Mouse (Mus musculus): ENCODE data around the gene Adamts15.

Gene Adamts15

DNA sequence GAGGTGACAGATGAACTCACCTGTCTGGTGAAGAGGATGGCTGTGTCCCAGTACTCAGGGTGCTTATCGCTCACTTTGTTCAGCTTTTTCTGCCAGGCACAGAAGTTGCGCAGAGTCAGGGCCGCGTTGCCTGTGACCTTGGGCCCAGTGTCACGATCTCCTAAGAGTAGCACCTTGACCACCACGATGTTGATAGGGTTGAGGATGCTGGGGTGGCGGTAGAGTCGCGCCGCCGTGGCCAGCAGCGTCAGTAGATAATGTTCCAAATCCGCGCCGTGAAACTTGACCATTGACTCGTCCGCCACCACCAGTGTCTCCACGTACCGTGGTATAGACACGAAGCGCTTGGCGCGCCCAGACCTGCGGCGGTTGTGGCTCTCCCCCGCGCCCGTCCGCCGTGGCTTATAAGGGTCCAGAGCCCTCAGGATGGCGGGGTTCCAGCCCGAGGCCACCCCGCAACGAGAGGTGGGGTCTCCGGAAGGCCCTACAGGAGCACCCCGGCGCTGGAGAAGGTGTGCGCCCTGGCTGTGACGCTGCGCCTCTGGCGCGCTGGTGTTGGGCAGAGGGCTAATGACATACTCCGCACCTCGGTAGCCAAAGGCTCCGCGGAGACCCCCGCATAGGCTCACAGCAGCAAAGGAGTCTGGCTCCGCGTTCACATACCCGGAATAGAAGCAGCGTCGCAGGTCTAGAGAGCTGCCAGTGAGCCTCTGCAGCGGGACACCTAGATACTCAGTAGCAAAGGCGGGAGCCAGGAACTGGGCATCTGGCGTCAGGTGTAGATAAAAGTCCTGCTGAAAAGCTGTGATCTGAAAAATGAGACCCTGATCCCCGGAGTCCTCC, 770 bp downstream of the Adamts15 start:
- DNase-seq (ENCODE audit: low read depth in 1 of 2, low spot score in 2 of 2), result no peak

DNA sequence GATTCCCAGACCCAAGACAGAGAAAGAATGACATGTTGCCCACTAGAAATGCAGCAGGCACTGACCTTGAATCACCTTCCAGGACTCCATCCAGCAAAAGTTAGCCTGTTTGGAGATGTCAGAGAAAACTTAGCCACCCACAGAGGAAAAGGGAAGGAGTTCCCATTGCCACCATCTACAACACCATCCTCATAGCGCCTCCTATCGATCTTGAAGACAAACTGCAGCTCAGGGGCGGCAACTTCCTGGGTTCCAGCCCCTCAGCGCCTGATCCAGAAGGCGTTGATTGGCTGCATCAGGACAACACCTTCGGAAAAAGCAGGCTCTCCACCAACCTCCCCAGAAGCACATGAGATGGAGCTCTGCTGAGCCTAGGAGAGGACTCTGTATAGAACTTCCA, 1.5 kb downstream of the Adamts15 start:
- DNase-seq (ENCODE audit: low read depth in 1 of 2, low spot score in 2 of 2), result no peak

DNA sequence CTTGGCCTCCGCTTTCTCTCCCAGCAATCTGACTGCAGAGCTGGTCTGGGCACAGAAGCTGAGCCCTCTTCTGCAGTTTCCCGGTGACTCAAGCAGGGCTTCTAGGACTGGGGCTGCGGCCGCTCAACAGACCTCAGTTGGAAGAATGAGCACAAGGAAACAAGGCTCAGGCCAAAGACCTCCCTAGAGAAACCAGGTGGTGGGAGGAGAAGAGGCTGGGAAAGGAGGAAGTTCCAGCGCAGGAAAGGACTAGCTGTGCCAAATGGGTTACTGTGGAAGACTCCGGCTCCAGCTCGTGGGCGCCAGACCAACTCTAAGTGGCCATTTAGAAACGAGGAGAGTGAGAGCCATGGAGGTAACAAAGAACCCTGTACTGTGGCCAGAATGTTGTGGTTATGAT, 2.6 kb downstream of the Adamts15 start:
- no peak for DNase-seq (ENCODE audit: low read depth in 1 of 2, low spot score in 2 of 2)

DNA sequence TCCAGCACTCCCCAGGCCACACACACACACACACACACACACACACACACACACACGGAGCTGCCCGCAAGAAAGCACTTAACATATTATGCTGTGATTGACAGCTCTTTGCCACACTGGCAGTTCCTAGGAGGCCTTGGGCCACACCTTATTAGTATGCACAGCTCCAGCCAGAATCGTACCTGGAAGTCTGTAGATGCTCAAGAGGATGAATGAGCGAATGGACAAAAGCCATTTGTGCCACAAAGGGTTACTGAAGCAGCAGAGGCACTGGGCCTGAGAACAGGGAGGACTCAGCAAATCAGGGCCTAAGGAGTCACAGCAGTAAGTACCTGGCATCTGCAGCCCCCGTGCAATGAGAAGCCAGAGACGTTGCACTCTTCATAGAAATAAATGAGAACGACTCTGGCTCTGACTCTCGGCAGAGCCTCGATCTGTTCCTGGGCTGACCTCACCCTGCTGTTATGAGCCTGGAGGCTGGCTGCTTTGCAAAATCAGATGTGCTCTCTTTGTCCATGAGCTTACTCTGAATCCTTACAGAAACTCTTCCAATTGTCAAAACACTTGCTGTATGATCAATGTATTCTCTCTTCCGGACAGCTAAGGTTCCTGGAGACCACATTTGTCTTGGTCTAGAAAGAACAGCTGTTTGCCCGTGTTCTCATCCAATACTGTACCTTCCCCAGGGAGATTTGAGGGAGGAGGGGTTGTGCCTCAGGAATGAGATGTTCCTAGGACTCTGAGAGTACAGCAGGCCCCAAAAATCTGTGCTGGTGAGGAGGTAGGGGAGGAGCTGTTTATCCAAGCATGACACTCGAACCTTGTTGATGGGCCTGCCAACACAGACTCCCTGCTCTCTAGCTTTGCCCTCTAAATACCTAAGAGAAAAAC, 3.5 kb downstream of the Adamts15 start:
- no peak for DNase-seq (ENCODE audit: low read depth in 1 of 2, low spot score in 2 of 2)

DNA sequence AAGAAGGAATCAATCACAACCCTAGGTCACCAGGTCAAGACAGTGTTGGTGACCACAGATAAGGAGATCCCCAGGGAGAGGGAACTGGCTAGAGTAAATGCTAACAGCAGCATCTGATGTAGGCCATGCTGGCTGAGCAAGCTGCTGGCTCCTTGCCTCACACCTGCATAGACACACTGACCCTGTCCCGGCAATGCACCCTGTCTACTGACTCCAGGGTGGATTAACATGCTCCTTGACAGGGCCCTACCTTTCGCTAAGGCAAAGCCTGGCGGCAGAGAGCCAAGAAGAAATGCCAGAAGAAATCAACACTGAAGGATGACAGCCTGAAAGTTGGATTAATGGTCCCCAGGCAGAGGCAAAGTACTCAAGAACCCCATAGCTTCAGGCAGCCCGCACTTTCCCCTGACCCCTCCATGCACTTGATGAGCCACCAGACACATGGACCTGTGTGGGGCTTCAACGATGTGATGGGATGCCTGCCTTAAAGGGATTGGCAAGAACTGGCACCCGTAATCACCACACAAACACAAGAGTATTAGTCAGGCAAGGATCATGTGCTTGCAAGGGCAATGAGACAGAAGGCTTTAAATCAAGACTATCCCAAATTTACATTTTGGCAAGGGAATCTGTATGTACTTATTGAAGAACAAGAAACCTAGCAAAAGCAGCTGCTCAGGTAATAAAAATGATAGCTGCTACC, 5.8 kb downstream of the Adamts15 start:
- DNase-seq (ENCODE audit: low read depth in 1 of 2, low spot score in 2 of 2), result no peak

DNA sequence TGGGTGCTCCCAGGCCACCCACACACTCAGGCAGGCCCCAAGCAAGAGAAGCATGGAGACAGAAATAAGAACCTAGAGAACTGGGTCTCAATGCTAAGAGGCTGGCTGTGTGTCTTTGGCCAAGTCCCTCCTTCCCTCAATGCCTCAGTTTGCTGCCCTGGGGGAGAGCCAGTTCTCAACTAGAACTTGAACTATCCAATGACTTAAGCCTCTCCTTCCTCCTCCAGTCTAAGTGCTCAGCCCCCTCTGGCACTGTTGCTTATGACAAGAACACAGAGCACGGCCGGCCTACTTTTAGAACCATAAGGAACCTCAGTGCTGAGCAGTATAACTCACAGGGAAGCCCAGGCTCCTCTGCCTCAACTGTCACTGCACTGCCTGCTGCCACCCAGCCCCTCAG, 8.0 kb downstream of the Adamts15 start:
- DNase-seq (ENCODE audit: low read depth in 1 of 2, low spot score in 2 of 2), result no peak

DNA sequence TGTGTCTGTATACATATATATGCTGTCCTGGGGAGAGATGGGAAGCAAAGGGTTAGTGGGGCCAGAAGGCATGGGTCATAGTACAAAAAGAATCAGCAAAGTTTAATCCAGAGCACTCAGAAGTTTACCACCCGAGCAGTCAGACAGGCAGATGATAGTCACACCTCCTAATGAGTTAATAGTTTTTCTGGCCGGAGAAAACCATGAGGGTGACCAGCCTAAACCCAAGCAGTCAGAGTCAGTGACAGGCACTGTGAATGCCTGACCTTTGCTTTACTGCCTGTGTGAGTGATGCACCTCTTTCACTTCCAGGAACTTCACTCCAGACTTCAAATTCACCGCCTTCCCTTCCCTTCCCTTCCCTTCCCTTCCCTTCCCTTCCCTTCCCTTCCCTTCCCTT, 8.8 kb downstream of the Adamts15 start:
- no peak for DNase-seq (ENCODE audit: low read depth in 1 of 2, low spot score in 2 of 2)

DNA sequence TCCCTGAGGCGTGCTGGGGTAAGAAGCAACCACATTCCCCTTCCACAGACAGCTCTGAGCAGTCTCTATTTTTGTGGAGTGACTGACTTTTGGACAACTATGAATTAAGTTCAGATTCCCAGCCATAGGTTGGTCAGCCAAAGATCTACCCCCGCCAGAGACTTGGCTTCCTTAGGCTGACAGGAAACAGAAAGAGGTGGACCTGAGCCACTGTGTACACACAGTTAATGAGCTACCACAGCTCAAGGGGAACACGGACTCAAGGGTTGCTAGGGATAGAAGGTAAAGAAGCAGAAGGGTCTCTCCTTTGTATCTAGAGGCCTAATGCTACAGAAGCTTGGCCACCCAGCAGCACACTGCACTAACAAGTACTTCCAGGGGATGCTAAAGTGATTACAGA, 10.1 kb downstream of the Adamts15 start:
- no peak for DNase-seq (ENCODE audit: low read depth in 1 of 2, low spot score in 2 of 2)

DNA sequence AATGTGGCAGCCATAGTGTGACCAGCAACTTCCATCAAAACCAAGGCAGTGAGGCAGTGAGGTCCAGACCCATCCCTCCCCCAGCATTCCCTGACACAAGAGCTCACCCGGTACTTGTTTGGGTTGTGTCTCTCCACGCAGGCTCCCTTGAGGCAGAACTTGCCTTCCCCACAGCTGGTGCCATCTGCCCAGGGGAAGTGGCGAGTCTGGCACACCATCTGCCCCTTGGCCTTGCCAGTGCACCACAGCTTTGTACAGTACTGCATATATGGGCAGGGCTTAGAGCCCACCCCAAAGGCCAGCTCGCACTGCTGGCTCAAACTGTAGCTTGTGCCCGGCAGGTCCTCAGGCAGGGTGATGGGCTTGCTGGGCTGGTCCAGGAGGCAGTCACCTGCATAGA, 11.8 kb downstream of the Adamts15 start:
- DNase-seq (ENCODE audit: low read depth in 1 of 2, low spot score in 2 of 2), result no peak

DNA sequence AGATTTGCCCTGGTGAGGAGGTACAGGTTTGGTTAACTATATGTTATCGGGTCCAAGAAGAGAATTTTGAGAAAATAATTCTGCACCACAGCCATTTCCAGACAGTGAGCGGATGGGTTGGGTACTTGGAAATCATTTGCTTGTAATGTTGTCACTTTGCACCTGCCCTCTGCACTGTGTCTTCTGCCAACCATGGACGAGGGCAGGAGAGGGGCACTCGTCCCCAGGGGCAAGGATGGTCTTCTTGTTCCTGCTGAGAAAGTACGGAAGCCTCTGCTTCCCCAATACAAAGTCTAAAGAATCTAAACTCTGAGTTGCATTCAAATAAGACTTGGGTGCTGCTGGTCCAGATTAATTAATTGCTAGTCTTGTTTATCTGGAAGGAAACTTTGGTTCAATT, 13.3 kb downstream of the Adamts15 start:
- no peak for DNase-seq (ENCODE audit: low read depth in 1 of 2, low spot score in 2 of 2)

DNA sequence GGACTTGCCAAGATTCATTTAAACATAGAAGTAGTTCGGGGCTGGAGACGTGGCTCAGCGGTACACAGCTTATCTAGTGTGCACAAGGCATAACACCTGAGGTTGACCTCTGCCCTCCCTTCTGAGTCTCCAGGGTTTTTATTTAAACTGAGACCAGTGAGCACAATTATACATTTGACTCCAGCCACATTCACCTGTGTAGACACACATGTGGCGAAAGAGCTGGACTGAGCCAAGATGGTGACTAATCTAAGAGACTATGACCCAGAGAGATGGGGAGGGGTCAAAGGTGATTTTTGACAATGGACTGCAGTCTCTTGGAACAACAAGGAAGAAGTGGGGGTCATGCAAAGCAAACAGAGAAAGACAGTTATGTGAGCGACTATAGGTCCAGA, 14.0 kb downstream of the Adamts15 start:
- DNase-seq (ENCODE audit: low read depth in 1 of 2, low spot score in 2 of 2), result no peak

DNA sequence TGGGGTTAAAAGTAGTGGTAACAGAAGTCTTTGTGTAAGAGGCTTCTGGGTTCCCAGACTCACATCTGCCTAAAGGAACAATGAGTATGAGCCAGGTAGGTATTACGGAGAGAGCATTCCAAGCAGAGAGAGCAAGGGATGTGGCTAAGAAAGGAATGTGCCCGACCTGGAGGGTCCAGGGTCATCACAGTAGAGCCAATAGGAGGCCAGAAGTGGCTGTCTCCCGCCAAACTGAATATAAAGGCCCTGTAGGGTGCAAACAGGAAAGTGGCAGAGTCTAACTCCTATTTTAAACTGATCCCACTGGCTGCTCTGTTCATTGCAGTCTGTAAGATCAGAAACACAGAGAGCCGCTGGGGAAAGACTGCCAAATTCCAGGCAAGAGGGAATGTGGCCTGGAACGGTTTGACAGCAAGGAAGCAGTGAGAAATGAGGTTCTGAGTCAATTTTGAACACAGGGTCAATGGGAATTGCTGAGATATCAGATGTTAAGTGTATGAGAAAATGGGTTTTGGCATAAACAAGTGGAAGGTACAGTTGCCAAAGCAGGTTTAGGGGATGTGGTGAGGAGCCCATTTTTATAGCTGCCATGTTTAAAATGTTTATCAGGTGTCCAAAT, 14.5 kb downstream of the Adamts15 start:
- DNase-seq (ENCODE audit: low read depth in 1 of 2, low spot score in 2 of 2), result no peak

DNA sequence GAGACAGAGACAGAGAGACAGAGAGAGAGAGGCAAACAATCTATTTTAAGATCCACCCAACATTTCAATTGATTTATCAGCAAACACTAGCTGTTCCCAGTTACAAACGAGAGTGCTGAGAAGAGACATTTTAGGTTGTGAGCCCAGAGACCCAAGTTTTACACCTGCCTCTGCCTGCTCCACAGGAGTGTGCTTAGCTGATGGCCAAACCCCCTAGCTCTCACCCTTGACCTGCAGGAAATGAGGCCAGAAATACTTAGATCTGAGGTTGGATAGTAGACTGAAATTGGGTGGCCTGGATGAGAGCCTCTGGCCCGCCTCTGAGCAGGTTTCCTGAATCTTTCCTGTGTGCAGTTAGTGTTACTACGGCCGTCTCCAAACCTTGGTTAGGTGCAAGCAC, 15.8 kb downstream of the Adamts15 start:
- DNase-seq (ENCODE audit: low read depth in 1 of 2, low spot score in 2 of 2), result no peak

DNA sequence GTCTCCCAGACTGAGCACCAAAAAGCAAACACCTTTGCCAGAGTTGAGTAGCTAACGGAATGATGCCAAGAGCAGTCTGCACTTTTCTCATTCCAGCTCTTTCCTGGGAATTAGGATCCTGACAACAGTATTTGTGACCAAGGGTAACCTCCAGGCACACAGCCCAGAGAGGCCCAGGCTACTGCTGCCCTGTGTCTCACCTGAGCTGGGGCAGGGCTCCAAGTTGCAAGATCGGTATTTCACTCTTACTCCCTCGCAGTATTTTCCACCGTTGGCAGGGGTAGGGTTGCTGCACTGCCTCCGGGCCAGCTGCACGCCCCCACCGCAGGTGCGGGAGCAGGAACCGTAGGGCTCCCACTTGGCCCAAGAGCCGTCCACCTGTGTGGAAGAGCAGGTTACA, 16.4 kb downstream of the Adamts15 start:
- no peak for DNase-seq (ENCODE audit: low read depth in 1 of 2, low spot score in 2 of 2)

DNA sequence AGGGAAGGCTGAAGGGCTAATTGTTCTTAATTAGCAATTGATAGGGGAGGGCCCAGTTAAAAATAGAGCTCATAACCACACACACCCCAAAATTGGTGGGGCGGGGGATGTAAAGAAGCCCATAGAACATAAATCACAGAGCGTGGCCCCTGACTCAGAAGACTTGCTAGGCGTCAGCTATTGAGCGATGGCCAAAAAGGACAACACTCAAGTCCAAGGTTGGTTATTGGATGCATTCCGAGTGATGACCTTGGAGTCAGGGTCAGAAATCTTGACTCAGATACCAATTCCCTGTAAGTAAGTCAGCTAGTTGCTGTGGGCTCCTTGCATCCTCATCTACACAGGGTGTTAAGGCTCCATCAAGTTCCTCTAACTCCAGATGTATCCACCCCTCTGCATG, 19.0 kb downstream of the Adamts15 start:
- DNase-seq (ENCODE audit: low read depth in 1 of 2, low spot score in 2 of 2), result no peak

DNA sequence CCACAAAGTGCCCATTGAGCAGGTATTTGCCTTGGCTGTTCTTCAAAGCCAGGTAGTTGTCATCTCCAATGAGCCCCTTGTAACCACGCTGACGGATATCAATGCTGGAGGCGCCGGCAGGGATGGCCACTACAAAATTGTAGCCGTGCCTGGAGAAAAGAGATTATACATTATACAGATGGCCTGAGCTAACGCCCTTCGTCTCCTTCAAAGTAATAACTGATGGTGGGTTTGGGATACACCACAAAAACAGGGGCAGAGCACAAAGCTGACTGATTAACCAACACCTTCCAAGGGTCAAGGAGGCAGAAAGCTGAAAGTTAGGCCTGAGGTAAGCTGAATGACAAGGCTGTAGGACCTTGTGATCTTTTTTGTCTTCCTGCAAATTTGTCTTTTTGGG, 19.6 kb downstream of the Adamts15 start:
- no peak for DNase-seq (ENCODE audit: low read depth in 1 of 2, low spot score in 2 of 2)

DNA sequence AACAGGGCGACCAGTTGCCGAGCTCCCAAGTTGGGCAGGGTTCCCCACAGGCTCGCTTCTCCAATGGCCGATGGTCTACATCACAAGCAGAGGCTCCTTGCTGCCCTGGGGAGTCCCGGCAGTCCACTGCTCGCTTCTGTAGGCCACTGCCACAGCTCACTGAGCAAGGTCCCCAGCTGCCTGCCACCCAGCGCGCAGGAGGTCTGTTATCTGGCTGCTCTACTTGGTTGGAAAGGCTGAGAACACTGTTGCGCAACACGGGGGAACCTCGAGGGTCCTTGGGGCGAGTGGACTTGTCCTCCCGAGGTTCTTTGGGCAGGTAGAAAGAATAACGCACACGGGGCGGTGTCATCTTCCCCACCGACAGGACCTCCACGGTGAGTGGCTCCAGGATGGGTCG, 20.1 kb downstream of the Adamts15 start:
- no peak for DNase-seq (ENCODE audit: low read depth in 1 of 2, low spot score in 2 of 2)

DNA sequence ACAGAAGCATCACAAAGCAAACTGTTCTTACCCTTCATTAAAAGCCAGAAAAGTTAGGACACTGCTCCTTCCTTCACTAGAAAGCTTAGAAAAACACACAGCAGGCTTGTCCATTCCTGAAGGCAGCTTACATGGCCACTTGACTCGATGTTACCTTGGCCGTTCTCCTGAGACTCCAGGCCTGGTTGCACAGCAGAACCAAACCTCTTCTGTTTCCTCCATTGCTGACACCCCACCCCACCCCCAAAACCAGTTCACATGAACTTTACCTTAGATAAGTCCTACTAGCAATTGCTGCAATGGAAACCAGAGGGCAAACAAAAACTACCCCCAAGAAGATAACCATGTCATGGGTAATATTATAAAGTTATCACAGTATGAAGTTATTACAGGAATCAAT, 25.1 kb downstream of the Adamts15 start:
- no peak for DNase-seq (ENCODE audit: low read depth in 1 of 2, low spot score in 2 of 2)

DNA sequence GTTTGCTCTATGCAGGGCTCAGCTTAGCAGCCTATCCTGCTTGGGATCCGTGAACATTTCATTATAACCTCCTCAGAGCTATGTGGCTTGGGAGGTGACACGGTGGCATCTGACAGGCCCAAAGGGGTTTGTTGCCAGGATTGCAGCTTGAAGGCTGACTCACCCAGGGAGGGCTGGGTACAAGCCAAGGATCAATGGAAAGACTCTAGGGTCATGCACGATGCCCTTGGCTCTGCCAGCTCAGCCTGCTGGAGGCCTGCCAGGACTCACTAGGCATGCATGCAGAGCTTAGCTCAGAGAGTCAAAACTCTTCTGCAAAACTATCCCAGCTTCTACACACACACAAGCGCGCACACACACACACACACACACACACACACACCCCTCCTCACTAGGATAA, 25.5 kb downstream of the Adamts15 start:
- DNase-seq (ENCODE audit: low read depth in 1 of 2, low spot score in 2 of 2), result no peak

DNA sequence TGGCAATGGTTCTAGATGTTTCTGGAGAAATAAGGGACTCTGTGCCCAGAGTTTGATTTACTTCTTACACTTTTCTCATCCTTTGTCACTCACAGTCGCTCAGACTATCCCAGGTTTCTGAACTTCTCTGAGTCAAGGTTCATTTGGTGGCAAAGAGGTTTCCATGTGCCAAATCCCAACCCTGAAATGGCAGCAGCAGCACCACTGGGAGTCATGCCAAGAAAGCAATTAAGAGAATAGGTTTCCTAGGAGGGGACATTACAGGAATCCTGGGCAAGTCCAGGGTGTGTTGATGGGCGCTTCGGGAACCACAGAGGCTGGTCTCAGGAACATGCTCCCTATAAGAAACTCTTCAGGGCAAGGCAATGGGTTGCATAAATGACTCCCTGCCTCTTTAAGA, 26.6 kb downstream of the Adamts15 start:
- DNase-seq (ENCODE audit: low read depth in 1 of 2, low spot score in 2 of 2), result no peak

DNA sequence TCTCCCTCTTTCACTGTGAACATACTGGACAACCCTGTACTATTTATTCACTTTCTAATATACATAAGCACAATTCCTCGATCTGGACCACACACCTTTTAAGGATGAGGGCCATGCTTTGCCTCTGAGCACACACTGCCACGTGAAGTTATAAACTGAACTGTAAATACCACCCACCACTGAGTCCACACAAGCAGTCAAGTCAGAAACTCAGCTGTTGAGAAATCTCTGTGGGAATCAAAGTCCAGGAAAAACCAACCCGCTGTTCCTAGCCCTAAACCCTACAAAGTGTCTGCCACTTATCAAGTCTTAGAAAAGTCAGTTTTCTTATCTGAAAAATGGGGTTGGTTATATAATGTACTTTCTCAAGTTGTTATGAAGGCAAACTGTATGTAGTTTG, 36.0 kb downstream of the Adamts15 start:
- DNase-seq (ENCODE audit: low read depth in 1 of 2, low spot score in 2 of 2), result no peak

Data from monocyte, adult 2 months (primary cell).